Mouse (Mus musculus): ENCODE measurements around the gene Stk33. TPM values are rescaled to one million over a fixed set of nuclear protein-coding genes. Genes with fewer than 3 reads are reported as not detected.

Stk33 gene
- total RNA-seq, 1 experiment from 2014 or later: not detected

- no peak for ATAC-seq (replicated peaks; ENCODE audit: insufficient number of reproducible peaks, low FRiP score, low TSS enrichment, poor library complexity, severe bottlenecking)
Observed at GRCm38 (mm10) chr7:109266181-109266580, 172.7 kb downstream of the Stk33 start.

GRCm38 (mm10) chr7:109265606-109266005, 173.3 kb downstream of the Stk33 start:
- no peak for ATAC-seq (replicated peaks; ENCODE audit: insufficient number of reproducible peaks, low FRiP score, low TSS enrichment, poor library complexity, severe bottlenecking)

- ATAC-seq (replicated peaks; ENCODE audit: insufficient number of reproducible peaks, low FRiP score, low TSS enrichment, poor library complexity, severe bottlenecking): no peak
Observed at GRCm38 (mm10) chr7:109255506-109256352, 183.2 kb downstream of the Stk33 start.

- ATAC-seq (replicated peaks; ENCODE audit: insufficient number of reproducible peaks, low FRiP score, low TSS enrichment, poor library complexity, severe bottlenecking): no peak
Observed at GRCm38 (mm10) chr7:109251418-109251817, 187.5 kb downstream of the Stk33 start.

- ATAC-seq (replicated peaks; ENCODE audit: insufficient number of reproducible peaks, low FRiP score, low TSS enrichment, poor library complexity, severe bottlenecking): no peak
Observed at GRCm38 (mm10) chr7:109244776-109245175, 194.1 kb downstream of the Stk33 start.

- no peak for ATAC-seq (replicated peaks; ENCODE audit: insufficient number of reproducible peaks, low FRiP score, low TSS enrichment, poor library complexity, severe bottlenecking)
Observed at GRCm38 (mm10) chr7:109241313-109241712, 197.6 kb downstream of the Stk33 start.

GRCm38 (mm10) chr7:109239346-109239745, 199.5 kb downstream of the Stk33 start:
- no peak for ATAC-seq (replicated peaks; ENCODE audit: insufficient number of reproducible peaks, low FRiP score, low TSS enrichment, poor library complexity, severe bottlenecking)

GRCm38 (mm10) chr7:109238724-109239123, 200.2 kb downstream of the Stk33 start:
- ATAC-seq (replicated peaks; ENCODE audit: insufficient number of reproducible peaks, low FRiP score, low TSS enrichment, poor library complexity, severe bottlenecking): no peak

GRCm38 (mm10) chr7:109234882-109235640, 203.8 kb downstream of the Stk33 start:
- ATAC-seq (replicated peaks; ENCODE audit: insufficient number of reproducible peaks, low FRiP score, low TSS enrichment, poor library complexity, severe bottlenecking): no peak

GRCm38 (mm10) chr7:109234476-109234875, 204.4 kb downstream of the Stk33 start:
- no peak for ATAC-seq (replicated peaks; ENCODE audit: insufficient number of reproducible peaks, low FRiP score, low TSS enrichment, poor library complexity, severe bottlenecking)

- ATAC-seq (replicated peaks; ENCODE audit: insufficient number of reproducible peaks, low FRiP score, low TSS enrichment, poor library complexity, severe bottlenecking): no peak
Observed at GRCm38 (mm10) chr7:109231881-109232321, 207.0 kb downstream of the Stk33 start.

GRCm38 (mm10) chr7:109231307-109231706, 207.6 kb downstream of the Stk33 start:
- no peak for ATAC-seq (replicated peaks; ENCODE audit: insufficient number of reproducible peaks, low FRiP score, low TSS enrichment, poor library complexity, severe bottlenecking)

- no peak for ATAC-seq (replicated peaks; ENCODE audit: insufficient number of reproducible peaks, low FRiP score, low TSS enrichment, poor library complexity, severe bottlenecking)
Observed at GRCm38 (mm10) chr7:109230806-109231205, 208.1 kb downstream of the Stk33 start.

Other genes starting within 250 kb of the Stk33 start
- gene Trim66, start 69.1 kb upstream of the Stk33 start, total RNA-seq (2017): under 0.01 to 0.19 TPM in 2 of 3 replicates, not detected in the other
- gene Rpl27a, start 80.1 kb upstream of the Stk33 start, total RNA-seq (2017): 372 to 417 TPM (median 387 TPM) in 3 replicates